Mouse (Mus musculus) heart, adult 18-20 months (tissue): Measurements from ENCODE around the gene Nat8f2. TPM values are rescaled to one million over a fixed set of nuclear protein-coding genes. Genes with fewer than 3 reads are reported as not detected.

Source experiments
- DNase-seq, 2 experiments: peaks; one replicate each; pipeline ENCODE4 v3.0.0; 2021 to 2022; ENCODE audit warnings: mixed read lengths in 1 of 2
- total RNA-seq, 2 experiments: library from RNA; stranded (reverse); gene quantifications; 2 replicates each; pipeline ENCODE4 v1.2.3; 2021

Nat8f2 gene
- total RNA-seq, 2 experiments from 2014 or later: 0.08 TPM; not detected in 1

- DNase-seq: no peak
Observed at GRCm38 (mm10) chr6:85822286-85822685, 46.7 kb downstream of the Nat8f2 start.

- DNase-seq: no peak
Observed at GRCm38 (mm10) chr6:85820837-85821236, 48.1 kb downstream of the Nat8f2 start, which contains the start of the genes Nat8f6 and Nat8f5. TSS of gene Nat8f6 (minus strand) at chr6:85820954. TSS of gene Nat8f5 (minus strand) at chr6:85820972.

DNA sequence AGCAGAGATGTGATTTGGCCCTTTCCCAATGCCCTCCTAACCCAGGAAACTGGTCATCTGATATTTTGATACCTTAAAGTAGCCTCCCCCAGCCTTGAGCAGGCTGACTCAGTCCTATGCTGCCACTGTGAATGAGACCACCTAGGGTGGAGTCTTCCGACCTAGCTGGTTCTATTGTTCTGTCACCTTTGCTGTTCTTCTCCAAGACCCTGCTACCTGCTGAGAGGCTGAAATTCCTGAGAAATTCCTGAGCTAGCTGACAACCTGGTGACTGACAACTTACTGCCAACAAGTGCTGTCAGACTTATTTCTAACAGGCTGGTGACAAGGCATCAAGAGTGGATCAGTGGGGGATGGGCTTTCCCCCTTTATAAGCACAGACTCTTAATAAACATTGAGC is 50.6 kb downstream of the Nat8f2 start:
- no peak for DNase-seq

Other genes starting within 250 kb of the Nat8f2 start
- under 1 TPM in 1 of 2 experiments, not detected in 1; 0.31 TPM for gene Nat8f7, start 156.0 kb downstream of the Nat8f2 start, total RNA-seq
- gene Nat8f3, start 103.4 kb downstream of the Nat8f2 start, total RNA-seq: under 1 TPM in 1 of 2 experiments, not detected in 1; 0.20 TPM
- gene Nat8f6, start 48.2 kb downstream of the Nat8f2 start, total RNA-seq: not detected
- gene Nat8f5, start 48.2 kb downstream of the Nat8f2 start, total RNA-seq: not detected
- not detected for gene Nat8, start 37.1 kb downstream of the Nat8f2 start, total RNA-seq
- 1 to 10 TPM in 1 of 2 experiments, under 1 TPM in 1; 0.97 to 1.1 TPM for gene Nat8f4, start 35.7 kb upstream of the Nat8f2 start, total RNA-seq
- 10 to 100 TPM; 13.3 to 13.5 TPM for gene Tprkb, start 42.7 kb upstream of the Nat8f2 start, total RNA-seq
- gene Nat8f1, start 46.5 kb upstream of the Nat8f2 start, total RNA-seq: 1 to 10 TPM; 2.8 to 3.2 TPM
- gene Dusp11, start 92.5 kb upstream of the Nat8f2 start, total RNA-seq: 10 to 100 TPM; 29.3 to 38.4 TPM
- gene Figla, start 147.0 kb upstream of the Nat8f2 start, total RNA-seq: not detected
- under 1 TPM; 0.18 to 0.30 TPM for gene Add2, start 159.5 kb upstream of the Nat8f2 start, total RNA-seq